Mouse (Mus musculus) embryonic facial prominence, embryonic 12.5 days (tissue): ENCODE results near the gene C2. TPM values are rescaled to one million over a fixed set of nuclear protein-coding genes. Genes with fewer than 3 reads are reported as not detected.

Experiments
- ATAC-seq: fragments of 200-750 bp; cut with Nextera tagmentation; 2 replicates; pipeline ENCODE4 v1.8.0; 2017; ENCODE audit not compliant: insufficient number of reproducible peaks, insufficient read depth, low FRiP score, low TSS enrichment
- H3K27ac ChIP-seq: fragments of 300-500 bp; sonication (generic); 2 replicates; pipeline ENCODE4 v1.5.1; 2016; ENCODE audit warnings: mild to moderate bottlenecking
- H3K27me3 ChIP-seq: fragments of 300-500 bp; sonication (generic); 2 replicates; pipeline ENCODE4 v1.6.1; 2016; ENCODE audit warnings: mild to moderate bottlenecking, moderate library complexity
- H3K36me3 ChIP-seq: fragments of 300-500 bp; sonication (generic); 2 replicates; pipeline ENCODE4 v1.6.1; 2016; ENCODE audit warnings: mild to moderate bottlenecking
- H3K4me1 ChIP-seq: fragments of 300-500 bp; sonication (generic); 2 replicates; pipeline ENCODE4 v1.6.1; 2016
- H3K4me2 ChIP-seq: fragments of 300-500 bp; sonication (generic); replicated peaks from 2 replicates; pipeline ENCODE4 v1.6.1; 2016; ENCODE audit warnings: mild to moderate bottlenecking, moderate library complexity
- H3K4me3 ChIP-seq: fragments of 300-500 bp; sonication (generic); 2 replicates; pipeline ENCODE4 v1.5.1; 2016; ENCODE audit warnings: mild to moderate bottlenecking
- H3K9ac ChIP-seq: fragments of 300-500 bp; sonication (generic); 2 replicates; pipeline ENCODE4 v1.6.1; 2016; ENCODE audit warnings: mild to moderate bottlenecking, moderate library complexity
- H3K9me3 ChIP-seq: fragments of 300-500 bp; sonication (generic); 2 replicates; pipeline ENCODE4 v1.6.1; 2016; ENCODE audit warnings: mild to moderate bottlenecking, moderate library complexity
- WGBS: fragments of 180-500 bp; shearing (Covaris S2); methylation state at CpG from one replicate; pipeline ENCODE4 v1.1.7; 2016; 5-methylcytosine and 5-hydroxymethylcytosine counted together
- polyA plus RNA-seq: library from polyadenylated mRNA; unstranded; fragments of >200 nt; fragmentation: Nextera tagmentation; extraction: Ambion mirVana; gene quantifications from 2 replicates; pipeline ENCODE4 v1.2.1, GENCODE M21; 2016

Gene C2
- polyA plus RNA-seq, 1 experiment from 2014 or later, result 1.2 TPM

DNA sequence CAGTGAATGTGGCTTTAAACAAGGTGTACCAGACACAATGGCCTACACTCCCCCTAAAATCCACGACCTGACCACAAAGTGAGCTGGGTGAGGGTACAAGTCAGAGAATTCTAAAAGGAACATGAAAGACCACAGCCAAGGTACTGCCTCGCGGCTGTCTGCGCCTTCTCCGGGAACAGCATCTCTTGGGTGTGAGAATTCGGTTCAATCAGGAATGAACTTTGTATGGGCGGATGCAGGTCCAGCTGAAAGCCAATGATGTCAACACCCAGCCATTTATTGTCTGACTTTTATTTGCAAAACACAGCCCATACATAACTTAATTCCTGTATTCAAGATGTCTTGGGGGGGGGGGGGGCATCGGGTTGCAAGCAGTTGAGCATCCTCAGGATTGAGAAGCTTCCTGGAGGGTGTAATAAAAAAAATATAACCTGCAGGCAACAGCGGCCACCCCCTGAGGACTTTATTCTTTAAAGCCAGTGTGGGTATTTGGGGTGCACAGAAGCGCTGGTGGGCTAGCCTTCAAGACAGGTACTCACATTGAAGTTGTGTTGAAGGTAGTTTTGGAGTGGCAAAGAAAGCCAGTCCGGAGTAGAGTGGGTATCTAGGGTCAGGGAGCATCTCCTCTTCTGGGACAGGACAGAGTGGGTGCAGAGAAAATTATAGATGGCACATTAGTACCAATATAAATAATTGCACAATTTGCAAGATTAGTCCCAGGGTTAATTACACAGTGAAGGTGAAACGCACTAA, 4.8 kb downstream of the C2 start:
- Histone ChIP-seq H3K4me2 (peak overlapping the region; percentile 97), H3K36me3 (peaks cover 9% of the 10 kb centered on the region), H3K4me3 (peak overlapping the region; percentile 83; the same call in 1 of the 2 replicates), H3K27me3 (no peaks in the 10 kb centered on the region), H3K9me3 (0 out of 2 replicates have a peak, but pooled peaks cover 4% of the 10 kb centered on the region), H3K4me1 (peaks cover 29% of the 10 kb centered on the region), H3K9ac (no peak overlapping the region), H3K27ac (0 out of 2 replicates have a peak overlapping the region, but pooled peaks have one; percentile 95)
- 76% methylated on average over 12 of the region's 12 CpGs for WGBS
- no peak for ATAC-seq

DNA sequence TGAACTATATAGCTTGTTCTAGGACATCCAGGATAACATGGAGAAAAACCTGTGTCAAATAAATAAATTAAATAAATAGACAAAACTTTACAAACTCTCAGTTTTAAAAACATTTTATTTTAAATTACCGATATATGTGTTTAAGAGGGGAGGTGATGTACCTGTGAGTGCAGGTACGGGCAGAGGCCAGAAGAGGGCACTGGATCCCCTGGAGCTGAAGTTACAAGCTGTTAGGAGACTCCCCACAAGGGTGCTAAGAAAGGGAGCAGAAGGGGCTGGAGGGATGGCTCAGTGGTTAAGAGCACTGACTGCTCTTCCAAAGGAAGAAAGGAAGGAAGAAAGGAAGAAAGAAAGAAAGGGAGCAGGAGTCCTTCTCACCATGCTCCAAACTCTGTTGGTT, 6.7 kb downstream of the C2 start:
- 0 out of 2 replicates have a peak, but pooled peaks cover 4% of the 10 kb centered on the region for H3K9me3 ChIP-seq
- H3K27me3 ChIP-seq, result no peaks in the 10 kb centered on the region
- H3K9ac ChIP-seq, result no peak overlapping the region
- peaks cover 7% of the 10 kb centered on the region for H3K36me3 ChIP-seq
- 95% methylated on average over 2 of the region's 2 CpGs for WGBS
- peaks cover 18% of the 10 kb centered on the region for H3K4me1 ChIP-seq
- no peak overlapping the region for H3K27ac ChIP-seq
- no peak overlapping the region for H3K4me3 ChIP-seq
- no peak overlapping the region for H3K4me2 ChIP-seq
- no peak for ATAC-seq

DNA sequence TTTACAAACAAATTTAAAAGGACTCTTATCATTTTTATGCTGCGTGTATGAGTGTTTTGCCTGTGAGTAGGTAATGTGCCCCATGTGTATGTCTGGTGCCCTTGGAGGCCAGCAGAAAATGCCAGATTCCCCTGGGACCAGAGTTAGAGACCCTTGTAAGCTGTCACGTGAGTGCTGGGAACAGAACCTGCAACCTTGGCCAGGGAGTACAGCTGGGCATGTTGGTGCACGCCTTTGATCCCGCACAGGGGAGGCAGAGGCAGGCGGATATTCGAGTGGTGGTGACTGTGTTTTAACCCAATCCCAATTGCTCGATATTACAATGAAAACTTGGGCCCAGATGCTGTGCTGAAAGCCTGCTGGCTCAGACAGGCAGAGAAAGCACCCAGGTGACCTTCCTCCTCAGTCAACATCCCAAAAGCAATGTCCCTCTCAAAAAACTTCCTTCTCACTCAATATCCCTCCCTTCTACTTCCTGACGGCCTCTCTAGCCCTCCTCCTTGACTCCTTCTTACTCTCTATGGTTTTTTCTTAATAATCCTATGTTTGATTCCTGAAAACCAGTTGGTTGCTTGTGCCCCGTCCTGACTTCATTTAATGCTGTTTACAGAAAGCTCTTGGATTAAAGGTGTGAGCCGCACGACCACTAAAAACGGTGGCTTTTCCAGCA, 7.9 kb downstream of the C2 start:
- H3K4me1 ChIP-seq, result peaks cover 6% of the 10 kb centered on the region
- H3K9me3 ChIP-seq, result no peaks in the 10 kb centered on the region
- H3K9ac ChIP-seq, result no peak overlapping the region
- WGBS, result 84% methylated on average over 12 of the region's 12 CpGs
- H3K4me2 ChIP-seq, result no peak overlapping the region
- no peak overlapping the region for H3K4me3 ChIP-seq
- H3K36me3 ChIP-seq, result no peaks in the 10 kb centered on the region
- ATAC-seq, result no peak
- no peak overlapping the region for H3K27ac ChIP-seq
- no peaks in the 10 kb centered on the region for H3K27me3 ChIP-seq

DNA sequence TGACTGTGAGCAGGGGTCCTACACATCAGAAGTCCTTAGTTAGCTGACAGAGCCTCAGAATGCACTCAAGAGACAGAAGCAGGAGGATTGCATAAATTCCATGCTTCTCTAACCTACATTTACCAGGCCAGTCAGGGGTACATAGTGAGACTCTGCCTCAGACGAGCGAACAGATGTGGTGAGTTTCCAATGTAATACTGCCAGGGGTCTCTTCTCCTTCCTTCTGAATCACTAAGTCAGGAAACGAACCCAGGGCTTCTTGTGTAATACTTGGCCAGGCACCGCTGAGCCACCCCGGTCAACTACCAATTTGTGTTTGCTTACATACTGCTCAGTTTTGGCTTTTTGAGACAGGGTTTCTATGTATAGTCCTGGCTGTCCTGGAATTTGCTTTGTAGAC, 10.1 kb downstream of the C2 start:
- no peak overlapping the region for H3K27ac ChIP-seq
- H3K9me3 ChIP-seq, result no peaks in the 10 kb centered on the region
- H3K4me2 ChIP-seq, result no peak overlapping the region
- no peaks in the 10 kb centered on the region for H3K36me3 ChIP-seq
- H3K27me3 ChIP-seq, result no peaks in the 10 kb centered on the region
- 77% methylated on average over 5 of the region's 5 CpGs for WGBS
- ATAC-seq, result no peak
- H3K4me3 ChIP-seq, result no peak overlapping the region
- H3K9ac ChIP-seq, result no peak overlapping the region
- peaks cover 6% of the 10 kb centered on the region; the same call in 1 of the 2 replicates for H3K4me1 ChIP-seq

DNA sequence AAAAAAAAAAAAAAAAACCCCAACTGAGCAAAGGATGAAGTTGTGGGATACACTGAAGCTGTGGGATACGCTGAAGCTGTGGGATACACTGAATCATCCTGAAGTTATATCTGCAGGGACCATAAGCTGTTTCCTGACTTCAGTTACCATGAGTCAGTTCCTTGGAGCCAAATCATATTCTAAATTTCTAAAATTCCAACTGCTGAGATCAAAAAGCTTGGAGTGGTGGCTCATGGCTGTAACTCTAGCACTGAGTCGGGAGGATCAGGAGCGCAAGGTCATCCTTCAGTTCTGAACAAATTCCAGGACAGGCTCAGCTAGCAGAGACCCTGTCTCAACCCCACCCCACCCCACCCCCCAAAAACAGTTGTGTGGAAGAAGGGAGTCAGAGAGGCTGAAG, 12.4 kb downstream of the C2 start:
- Histone ChIP-seq H3K9ac (no peak overlapping the region), H3K36me3 (no peaks in the 10 kb centered on the region), H3K9me3 (no peaks in the 10 kb centered on the region), H3K4me1 (peaks cover 11% of the 10 kb centered on the region; the same call in 1 of the 2 replicates), H3K27ac (no peak overlapping the region), H3K27me3 (no peaks in the 10 kb centered on the region), H3K4me3 (no peak overlapping the region), H3K4me2 (no peak overlapping the region)
- no peak for ATAC-seq
- 72% methylated on average over 3 of the region's 3 CpGs for WGBS

DNA sequence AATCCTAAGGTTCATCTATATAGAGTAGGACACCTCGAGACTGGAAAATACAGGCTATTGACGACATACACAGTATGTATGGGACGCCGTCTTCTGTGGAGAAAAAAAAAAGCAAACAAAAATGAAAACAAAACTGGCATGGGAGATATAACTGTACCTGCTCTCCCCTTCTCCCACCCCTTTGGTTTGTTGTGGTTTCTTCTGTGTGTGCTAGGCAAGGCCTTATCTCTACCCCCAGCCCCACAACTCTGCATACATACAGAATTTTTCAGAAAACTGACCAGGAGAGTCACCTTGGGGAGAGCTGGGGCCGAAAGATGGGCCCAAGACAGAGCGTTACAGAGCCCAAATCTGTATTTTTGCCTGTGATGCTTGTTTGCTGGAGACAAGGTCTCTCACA, 13.4 kb downstream of the C2 start:
- H3K27ac ChIP-seq, result no peak overlapping the region
- no peaks in the 10 kb centered on the region for H3K36me3 ChIP-seq
- H3K9ac ChIP-seq, result no peak overlapping the region
- no peak overlapping the region for H3K4me3 ChIP-seq
- 0 out of 2 replicates have a peak, but pooled peaks cover 2% of the 10 kb centered on the region for H3K27me3 ChIP-seq
- peaks cover 14% of the 10 kb centered on the region; the same call in 1 of the 2 replicates for H3K4me1 ChIP-seq
- no peak overlapping the region for H3K4me2 ChIP-seq
- no peak for ATAC-seq
- H3K9me3 ChIP-seq, result no peaks in the 10 kb centered on the region
- WGBS, result 87% methylated on average over 6 of the region's 6 CpGs

DNA sequence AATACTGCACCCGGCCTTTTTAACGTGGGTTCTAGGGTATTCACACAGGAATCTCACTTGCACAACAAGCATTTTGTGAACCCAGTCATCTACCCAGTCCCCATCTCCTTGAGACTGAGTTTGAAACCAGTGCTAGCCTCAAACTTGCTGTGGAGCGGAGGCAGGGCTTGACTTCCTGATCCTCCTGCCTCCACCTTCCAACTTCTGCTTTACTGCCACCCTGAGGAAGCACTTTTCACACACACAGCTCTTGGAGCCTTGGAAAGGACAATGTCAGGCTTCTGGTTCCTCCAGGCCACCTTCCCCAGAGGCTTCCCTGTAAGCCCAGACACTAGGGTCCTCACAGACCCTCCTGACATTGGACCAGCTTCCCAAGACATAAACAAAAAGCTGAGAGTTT, 14.7 kb downstream of the C2 start:
- Histone ChIP-seq H3K4me1 (peaks cover 20% of the 10 kb centered on the region), H3K36me3 (no peaks in the 10 kb centered on the region), H3K4me2 (no peak overlapping the region), H3K27me3 (0 out of 2 replicates have a peak, but pooled peaks cover 4% of the 10 kb centered on the region), H3K9me3 (no peaks in the 10 kb centered on the region), H3K9ac (no peak overlapping the region), H3K4me3 (no peak overlapping the region), H3K27ac (no peak overlapping the region)
- no peak for ATAC-seq
- 70% methylated on average over 3 of the region's 3 CpGs for WGBS

DNA sequence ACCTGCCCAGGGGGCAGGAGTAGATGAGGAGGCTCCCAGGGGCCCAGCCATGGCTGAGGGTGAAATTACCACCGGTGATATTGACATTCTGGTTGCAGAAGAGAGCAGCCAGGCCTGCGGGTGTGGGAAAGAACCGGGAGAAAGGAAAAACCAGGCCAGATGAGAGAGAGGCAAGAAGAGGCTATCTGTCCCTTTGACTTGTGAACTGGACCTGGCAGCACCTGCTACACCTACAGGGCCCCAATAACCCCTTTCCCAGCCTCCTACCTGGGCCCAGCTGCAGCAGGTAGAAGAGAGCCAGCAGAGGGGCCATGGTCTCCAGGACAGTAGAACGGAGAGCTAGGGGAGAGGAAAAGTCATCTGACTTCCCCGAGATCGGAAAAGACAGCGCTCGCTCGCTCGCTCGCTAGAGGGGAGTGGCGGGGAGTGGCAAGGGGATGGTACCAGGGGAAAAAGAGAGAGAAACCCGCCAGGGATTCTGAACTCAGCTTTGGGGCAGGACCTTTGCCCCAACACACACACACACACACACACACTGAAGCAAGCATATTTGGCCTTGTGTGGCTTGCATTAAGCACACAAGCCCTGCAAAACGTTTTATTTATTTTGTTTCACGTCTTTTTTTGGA, 16.3 kb downstream of the C2 start, which contains the start of gene Gm20547:
TSS of gene Gm20547 (minus strand) at position 360 of the 628 bp plus-strand sequence.
- ATAC-seq, result no peak
- H3K9me3 ChIP-seq, result no peaks in the 10 kb centered on the region
- 0 out of 2 replicates have a peak, but pooled peaks cover 4% of the 10 kb centered on the region for H3K27me3 ChIP-seq
- no peak within 1 kb of the TSS for H3K9ac ChIP-seq
- WGBS, result 6% methylated on average over 15 of the region's 15 CpGs
- H3K36me3 ChIP-seq, result no peaks in the 10 kb centered on the region
- no peak within 1 kb of the TSS for H3K4me3 ChIP-seq
- H3K4me1 ChIP-seq, result peaks cover 20% of the 10 kb centered on the region
- no peak within 1 kb of the TSS for H3K4me2 ChIP-seq
- no peak within 1 kb of the TSS for H3K27ac ChIP-seq

DNA sequence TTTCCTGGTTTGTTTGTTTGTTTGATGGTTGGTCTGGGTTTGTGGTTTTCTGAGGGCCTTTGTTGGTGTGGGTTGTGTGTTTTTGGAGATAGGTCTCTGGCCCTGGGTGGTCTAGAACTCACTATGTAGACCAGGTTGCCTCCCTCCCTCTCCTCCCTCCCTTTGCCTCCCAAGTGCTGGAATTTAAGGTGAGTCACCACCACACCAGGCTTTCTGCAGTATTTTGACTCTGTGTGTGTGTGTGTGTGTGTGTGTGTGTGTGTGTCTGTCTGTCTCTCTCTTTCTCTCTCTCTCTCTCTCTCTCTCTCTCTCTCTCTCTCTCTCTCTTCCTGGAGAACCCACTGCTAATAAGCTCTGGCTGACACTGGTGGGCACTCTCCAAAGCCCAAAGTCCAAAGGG, 16.9 kb downstream of the C2 start:
- H3K4me1 ChIP-seq, result peaks cover 20% of the 10 kb centered on the region
- H3K4me2 ChIP-seq, result no peak overlapping the region
- 0 out of 2 replicates have a peak, but pooled peaks cover 4% of the 10 kb centered on the region for H3K27me3 ChIP-seq
- H3K27ac ChIP-seq, result no peak overlapping the region
- H3K9ac ChIP-seq, result no peak overlapping the region
- no peak for ATAC-seq
- H3K4me3 ChIP-seq, result no peak overlapping the region
- H3K9me3 ChIP-seq, result no peaks in the 10 kb centered on the region
- no peaks in the 10 kb centered on the region for H3K36me3 ChIP-seq

DNA sequence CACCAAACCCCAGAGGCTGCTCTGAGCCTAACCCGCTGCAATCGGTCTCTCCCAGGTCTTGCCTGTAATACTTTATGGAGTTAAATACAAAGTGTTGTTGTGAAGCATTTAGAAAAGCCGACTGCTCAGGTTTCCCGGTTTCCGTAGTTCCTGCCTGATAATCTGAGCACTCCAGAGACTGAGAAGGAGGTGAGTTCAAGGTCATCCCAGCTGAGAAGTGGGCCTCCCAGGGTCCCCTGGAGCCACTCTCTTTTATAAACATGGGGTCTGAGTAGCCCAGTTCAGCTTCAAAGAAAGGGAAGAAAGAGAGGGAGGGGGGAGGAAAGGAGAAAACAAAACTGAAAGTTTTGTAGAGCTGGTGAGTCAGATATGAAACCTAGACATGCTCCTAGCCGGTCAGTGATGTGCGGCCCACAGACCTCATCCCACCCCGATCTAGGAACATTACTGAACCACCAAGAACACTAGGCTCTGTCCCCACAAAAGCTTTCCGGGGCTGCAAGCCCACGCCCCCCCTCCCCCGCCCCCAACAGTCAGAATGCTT, 18.7 kb downstream of the C2 start, which contains the start of gene Zbtb12:
TSS of gene Zbtb12 (plus strand) at position 148 of the 544 bp plus-strand sequence.
- no peak; the same call in 1 of the 2 replicates for ATAC-seq
- H3K27ac ChIP-seq, result 0 out of 2 replicates have a peak within 1 kb of the TSS, but pooled peaks have one; percentile 50
- H3K9me3 ChIP-seq, result no peaks in the 10 kb centered on the region
- H3K9ac ChIP-seq, result peak within 1 kb of the TSS; percentile 2; the same call in 1 of the 2 replicates
- H3K4me2 ChIP-seq, result 0 out of 2 replicates have a peak within 1 kb of the TSS, but pooled peaks have one; percentile 13
- 37% methylated on average over 11 of the region's 11 CpGs for WGBS
- H3K27me3 ChIP-seq, result 0 out of 2 replicates have a peak, but pooled peaks cover 4% of the 10 kb centered on the region
- peaks cover 20% of the 10 kb centered on the region for H3K4me1 ChIP-seq
- H3K4me3 ChIP-seq, result no peak within 1 kb of the TSS
- no peaks in the 10 kb centered on the region for H3K36me3 ChIP-seq

DNA sequence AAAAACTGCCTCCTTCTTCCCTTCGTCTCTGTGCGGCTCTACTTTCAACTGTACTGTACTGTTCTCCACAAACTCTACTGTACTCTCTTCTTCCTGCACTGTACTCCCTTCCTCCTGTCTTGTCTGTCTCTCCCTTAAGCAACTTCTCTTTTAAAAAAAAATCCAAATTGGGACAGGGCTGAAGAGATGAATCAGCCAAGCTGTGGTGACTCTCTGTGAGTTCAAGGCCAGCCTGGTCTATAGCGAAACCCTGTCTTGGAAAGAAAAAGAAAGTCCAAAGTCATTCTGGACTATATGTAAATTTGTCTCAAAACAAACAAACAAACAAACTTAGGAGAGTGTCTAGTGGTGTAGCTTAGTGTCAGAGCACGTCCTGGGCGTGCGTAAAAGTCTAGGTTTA, 23.7 kb downstream of the C2 start:
- WGBS, result 90% methylated on average over 6 of the region's 6 CpGs
- no peak for ATAC-seq
- H3K27ac ChIP-seq, result no peak overlapping the region

More for the DNA sequence above, 23.7 kb downstream of the C2 start:
- Histone ChIP-seq H3K4me2 (no peak overlapping the region), H3K9ac (no peak overlapping the region), H3K4me3 (no peak overlapping the region), H3K9me3 (no peaks in the 10 kb centered on the region), H3K36me3 (no peaks in the 10 kb centered on the region), H3K27me3 (no peaks in the 10 kb centered on the region; the same call in 1 of the 2 replicates), H3K4me1 (peaks cover 2% of the 10 kb centered on the region)
